Mouse (Mus musculus): ENCODE data around the gene Bhlha9. TPM values are rescaled to one million over a fixed set of nuclear protein-coding genes. Genes with fewer than 3 reads are reported as not detected.

The Bhlha9 gene
- total RNA-seq, 2 experiments from 2014 or later: not detected

Other genes with a start within 250 kb of the Bhlha9 start
- 4.0 and 10.9 TPM in 2 replicates for gene Abr, start 50.2 kb upstream of the Bhlha9 start, total RNA-seq (2015; ENCODE audit: low replicate concordance)
- 7.0 and 7.7 TPM in 2 replicates for gene Abr, start 50.2 kb upstream of the Bhlha9 start, total RNA-seq (2017; ENCODE audit: low replicate concordance)
- gene Trarg1, start 7.3 kb downstream of the Bhlha9 start, total RNA-seq (2015; ENCODE audit: low replicate concordance): not detected in 2 replicates
- 0.13 TPM in 1 of 2 replicates, not detected in the other for gene Trarg1, start 7.3 kb downstream of the Bhlha9 start, total RNA-seq (2017; ENCODE audit: low replicate concordance)
- 6.8 and 13.0 TPM in 2 replicates for gene Gosr1, start 91.1 kb downstream of the Bhlha9 start, total RNA-seq (2015; ENCODE audit: low replicate concordance)
- 7.7 and 66.6 TPM in 2 replicates for gene Gosr1, start 91.1 kb downstream of the Bhlha9 start, total RNA-seq (2017; ENCODE audit: low replicate concordance)
- 11.7 and 12.6 TPM in 2 replicates for gene Cpd, start 174.5 kb downstream of the Bhlha9 start, total RNA-seq (2015; ENCODE audit: low replicate concordance)
- gene Cpd, start 174.5 kb downstream of the Bhlha9 start, total RNA-seq (2017; ENCODE audit: low replicate concordance): 6.1 and 9.6 TPM in 2 replicates
- gene Tmigd1, start 229.7 kb downstream of the Bhlha9 start, total RNA-seq (2015; ENCODE audit: low replicate concordance): not detected in 2 replicates
- not detected in 2 replicates for gene Tmigd1, start 229.7 kb downstream of the Bhlha9 start, total RNA-seq (2017; ENCODE audit: low replicate concordance)